Mouse (Mus musculus): ENCODE results near the gene Olfr1446.

The Olfr1446 gene

GRCm38 (mm10) chr19:12893424-12893823 is at the start of gene Olfr1446:
Olfr1446 (minus strand) TSS chr19:12893524.
- DNase-seq (ENCODE audit: low read depth, low spot score), result no peak

GRCm38 (mm10) chr19:12930540-12930939 is 37.2 kb upstream of the Olfr1446 start, which contains the start of gene Olfr1449:
Olfr1449 (plus strand) TSS chr19:12930840.
- no peak for DNase-seq (ENCODE audit: low read depth, low spot score)

- DNase-seq (ENCODE audit: low read depth, low spot score), result no peak
Measured at GRCm38 (mm10) chr19:12924319-12924718, 31.0 kb upstream of the Olfr1446 start, which contains the start of gene Olfr1448. Olfr1448 (minus strand) TSS chr19:12924419.

GRCm38 (mm10) chr19:12903643-12904042 is 10.3 kb upstream of the Olfr1446 start, which contains the start of gene Olfr1447:
Olfr1447 (minus strand) TSS chr19:12903743.
- no peak for DNase-seq (ENCODE audit: low read depth, low spot score)

GRCm38 (mm10) chr19:12883555-12883954 is 9.8 kb downstream of the Olfr1446 start, which contains the start of gene Olfr1445:
Olfr1445 (plus strand) TSS chr19:12883855.
- no peak for DNase-seq (ENCODE audit: low read depth, low spot score)

GRCm38 (mm10) chr19:12856983-12857382 is 36.3 kb downstream of the Olfr1446 start, which contains the start of gene Olfr1444:
Olfr1444 (plus strand) TSS chr19:12857283.
- no peak for DNase-seq (ENCODE audit: low read depth, low spot score)

- no peak for DNase-seq (ENCODE audit: low read depth, low spot score)
Measured at GRCm38 (mm10) chr19:12846382-12846781, 46.9 kb downstream of the Olfr1446 start, which contains the start of gene Gm5244. Gm5244 (plus strand) TSS chr19:12846682.

- no peak for DNase-seq (ENCODE audit: low read depth, low spot score)
Measured at GRCm38 (mm10) chr19:12838507-12838906, 54.8 kb downstream of the Olfr1446 start.

Data from ES-CJ7 (cell line).